Mouse (Mus musculus): ENCODE measurements around the gene Chsy1. TPM values are rescaled to one million over a fixed set of nuclear protein-coding genes. Genes with fewer than 3 reads are reported as not detected.

Chsy1 gene
- 9.8 and 10.1 TPM in 2 replicates for polyA plus RNA-seq (2015; fragmentation: Nextera tagmentation; extraction: Ambion mirVana)

- Histone ChIP-seq H3K4me2 (peak within 1 kb of the TSS; percentile 97), H3K36me3 (no peaks in the 10 kb centered on the region), H3K4me3 (replicated peaks) (peak within 1 kb of the TSS; percentile 90), H3K4me1 (replicated peaks) (peaks cover 46% of the 10 kb centered on the region), H3K27me3 (peaks cover 6% of the 10 kb centered on the region; the same call in 1 of the 2 replicates), H3K9me3 (replicated peaks) (no peaks in the 10 kb centered on the region), H3K9ac (peak within 1 kb of the TSS; percentile 93), H3K27ac (peak within 1 kb of the TSS; percentile 84)
- under 1% methylated on average over 86 of the region's 123 CpGs for WGBS (ENCODE audit: insufficient replicate concordance)
- peak; percentile 62 for ATAC-seq (ENCODE audit: low read depth)
- peak; percentile 80 for DNase-seq
Observed at GRCm38 (mm10) chr7:66108961-66109854, at the start of gene Chsy1. Chsy1 (plus strand) TSS chr7:66109515.

GRCm38 (mm10) chr7:66060066-66060956 lies 49.0 kb upstream of the Chsy1 start:
- Histone ChIP-seq H3K4me3 (replicated peaks) (peak overlapping the region; percentile 89), H3K9me3 (replicated peaks) (no peaks in the 10 kb centered on the region), H3K4me2 (peak overlapping the region; percentile 76), H3K36me3 (peaks cover 28% of the 10 kb centered on the region), H3K9ac (peak overlapping the region; percentile 93), H3K27ac (peak overlapping the region; percentile 81), H3K27me3 (no peaks in the 10 kb centered on the region; the same call in 1 of the 2 replicates), H3K4me1 (replicated peaks) (peaks cover 23% of the 10 kb centered on the region)
- DNase-seq (peak; percentile 80), ATAC-seq (ENCODE audit: low read depth) (peak; percentile 92)
- under 1% methylated on average over 64 of the region's 64 CpGs for WGBS (ENCODE audit: insufficient replicate concordance)

- peak overlapping the region; percentile 76 for H3K4me2 ChIP-seq
- H3K36me3 ChIP-seq: peaks cover 33% of the 10 kb centered on the region
- DNase-seq: no peak
- peak overlapping the region; percentile 81 for H3K27ac ChIP-seq
- peak overlapping the region; percentile 93 for H3K9ac ChIP-seq
- no peaks in the 10 kb centered on the region; the same call in 1 of the 2 replicates for H3K27me3 ChIP-seq
- WGBS (ENCODE audit: insufficient replicate concordance): under 1% methylated on average over 14 of the region's 14 CpGs
- no peaks in the 10 kb centered on the region for H3K9me3 ChIP-seq (replicated peaks)
- H3K4me3 ChIP-seq (replicated peaks): peak overlapping the region; percentile 89
- peaks cover 23% of the 10 kb centered on the region for H3K4me1 ChIP-seq (replicated peaks)
- ATAC-seq (ENCODE audit: low read depth): no peak
Observed at GRCm38 (mm10) chr7:66061057-66061456, 48.3 kb upstream of the Chsy1 start.

- no peak for DNase-seq
- H3K4me1 ChIP-seq (replicated peaks): peaks cover 31% of the 10 kb centered on the region
- peaks cover 58% of the 10 kb centered on the region for H3K36me3 ChIP-seq
- no peak overlapping the region for H3K27ac ChIP-seq
- WGBS (ENCODE audit: insufficient replicate concordance): 85% methylated on average over 2 of the region's 2 CpGs
- H3K9me3 ChIP-seq (replicated peaks): no peaks in the 10 kb centered on the region
- no peak for ATAC-seq (ENCODE audit: low read depth)
- H3K4me2 ChIP-seq: no peak overlapping the region
- no peak overlapping the region for H3K4me3 ChIP-seq (replicated peaks)
- H3K9ac ChIP-seq: no peak overlapping the region
- no peaks in the 10 kb centered on the region for H3K27me3 ChIP-seq
Observed at GRCm38 (mm10) chr7:66076411-66076810, 32.9 kb upstream of the Chsy1 start.

GRCm38 (mm10) chr7:66079364-66080230 lies 29.7 kb upstream of the Chsy1 start, which contains the start of gene Selenos:
Selenos (plus strand) TSS chr7:66079649.
- Histone ChIP-seq H3K9me3 (replicated peaks) (no peaks in the 10 kb centered on the region), H3K27ac (peak within 1 kb of the TSS; percentile 62; the same call in 1 of the 2 replicates), H3K9ac (peak within 1 kb of the TSS; percentile 74), H3K36me3 (peaks cover 52% of the 10 kb centered on the region), H3K4me2 (peak within 1 kb of the TSS; percentile 86), H3K4me3 (replicated peaks) (peak within 1 kb of the TSS; percentile 73), H3K4me1 (replicated peaks) (peaks cover 35% of the 10 kb centered on the region), H3K27me3 (no peaks in the 10 kb centered on the region)
- ATAC-seq (ENCODE audit: low read depth) (peak; percentile 100), DNase-seq (peak; percentile 95)
- under 1% methylated on average over 65 of the region's 65 CpGs for WGBS (ENCODE audit: insufficient replicate concordance)

- DNase-seq (no peak), ATAC-seq (ENCODE audit: low read depth) (no peak)
- peaks cover 48% of the 10 kb centered on the region for H3K36me3 ChIP-seq
- no peaks in the 10 kb centered on the region for H3K27me3 ChIP-seq
- peaks cover 35% of the 10 kb centered on the region for H3K4me1 ChIP-seq (replicated peaks)
- peak overlapping the region; percentile 74 for H3K9ac ChIP-seq
- H3K4me2 ChIP-seq: peak overlapping the region; percentile 86
- H3K9me3 ChIP-seq (replicated peaks): no peaks in the 10 kb centered on the region
- peak overlapping the region; percentile 73 for H3K4me3 ChIP-seq (replicated peaks)
- 39% methylated on average over 5 of the region's 5 CpGs for WGBS (ENCODE audit: insufficient replicate concordance)
- 0 out of 2 replicates have a peak overlapping the region, but pooled peaks have one; percentile 62 for H3K27ac ChIP-seq
Observed at GRCm38 (mm10) chr7:66080231-66080613, 29.1 kb upstream of the Chsy1 start.

GRCm38 (mm10) chr7:66083757-66084156 lies 25.6 kb upstream of the Chsy1 start:
- no peak for ATAC-seq (ENCODE audit: low read depth)
- Histone ChIP-seq H3K4me2 (no peak overlapping the region), H3K36me3 (peaks cover 64% of the 10 kb centered on the region), H3K9ac (no peak overlapping the region), H3K4me3 (replicated peaks) (no peak overlapping the region), H3K9me3 (replicated peaks) (no peaks in the 10 kb centered on the region), H3K27me3 (no peaks in the 10 kb centered on the region), H3K27ac (no peak overlapping the region), H3K4me1 (replicated peaks) (peaks cover 23% of the 10 kb centered on the region)
- 81% methylated on average over 6 of the region's 6 CpGs for WGBS (ENCODE audit: insufficient replicate concordance)
- DNase-seq: no peak

GRCm38 (mm10) chr7:66084546-66084945 lies 24.8 kb upstream of the Chsy1 start:
- WGBS (ENCODE audit: insufficient replicate concordance): 76% methylated on average over 7 of the region's 7 CpGs
- H3K4me3 ChIP-seq (replicated peaks): no peak overlapping the region
- H3K9ac ChIP-seq: no peak overlapping the region
- H3K9me3 ChIP-seq (replicated peaks): no peaks in the 10 kb centered on the region
- H3K27ac ChIP-seq: no peak overlapping the region
- DNase-seq (no peak), ATAC-seq (ENCODE audit: low read depth) (no peak)
- H3K27me3 ChIP-seq: no peaks in the 10 kb centered on the region
- H3K4me1 ChIP-seq (replicated peaks): peaks cover 20% of the 10 kb centered on the region
- H3K36me3 ChIP-seq: peaks cover 71% of the 10 kb centered on the region
- H3K4me2 ChIP-seq: no peak overlapping the region

GRCm38 (mm10) chr7:66087652-66088051 lies 21.7 kb upstream of the Chsy1 start:
- Histone ChIP-seq H3K9ac (no peak overlapping the region), H3K4me2 (no peak overlapping the region), H3K9me3 (replicated peaks) (no peaks in the 10 kb centered on the region), H3K27ac (no peak overlapping the region), H3K4me3 (replicated peaks) (no peak overlapping the region), H3K36me3 (peaks cover 82% of the 10 kb centered on the region), H3K4me1 (replicated peaks) (no peaks in the 10 kb centered on the region), H3K27me3 (no peaks in the 10 kb centered on the region)
- no peak for ATAC-seq (ENCODE audit: low read depth)
- WGBS (ENCODE audit: insufficient replicate concordance): 77% methylated on average over 4 of the region's 4 CpGs
- no peak for DNase-seq

GRCm38 (mm10) chr7:66088077-66088476 lies 21.2 kb upstream of the Chsy1 start:
- Histone ChIP-seq H3K27me3 (no peaks in the 10 kb centered on the region), H3K4me3 (replicated peaks) (no peak overlapping the region), H3K36me3 (peaks cover 78% of the 10 kb centered on the region), H3K9me3 (replicated peaks) (no peaks in the 10 kb centered on the region), H3K4me1 (replicated peaks) (no peaks in the 10 kb centered on the region), H3K4me2 (no peak overlapping the region), H3K9ac (no peak overlapping the region), H3K27ac (no peak overlapping the region)
- DNase-seq (no peak), ATAC-seq (ENCODE audit: low read depth) (no peak)
- WGBS (ENCODE audit: insufficient replicate concordance): 67% methylated on average over 2 of the region's 2 CpGs
